Mouse (Mus musculus): ENCODE measurements around the gene Fbln5. TPM values are rescaled to one million over a fixed set of nuclear protein-coding genes. Genes with fewer than 3 reads are reported as not detected.

Fbln5 gene
- polyA plus RNA-seq, 1 experiment from 2014 or later = 66.9 TPM

DNA sequence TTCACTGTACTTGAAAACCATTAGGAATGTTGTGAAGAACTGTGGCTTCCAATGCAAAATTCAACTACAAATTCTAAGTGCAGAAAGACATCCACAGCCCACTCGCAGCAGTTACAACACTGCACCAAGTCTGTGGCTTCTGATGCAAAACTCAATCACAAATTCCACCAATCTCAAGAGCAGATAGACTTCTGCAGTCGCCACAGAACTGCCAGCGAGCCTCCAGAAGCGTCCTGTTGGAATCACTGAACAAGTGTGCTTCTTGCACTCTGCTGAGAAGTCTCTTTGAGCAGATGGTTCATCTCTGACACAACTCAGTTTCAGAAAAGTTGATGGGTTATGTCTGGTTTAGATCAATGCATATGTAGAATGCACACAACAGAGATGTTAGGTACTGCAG is 15.9 kb upstream of the Fbln5 start:
- Histone ChIP-seq H3K9ac (ENCODE audit: low read length) (no peak overlapping the region), H3K27ac (ENCODE audit: low read length) (no peak overlapping the region), H3K36me3 (ENCODE audit: control insufficient read depth, insufficient read depth, low read length) (peaks cover 9% of the 10 kb centered on the region), H3K4me2 (ENCODE audit: low read depth, low read length) (no peak overlapping the region), H3K9me3 (replicated peaks; ENCODE audit: control insufficient read depth, low read length) (no peaks in the 10 kb centered on the region), H3K4me1 (ENCODE audit: control insufficient read depth, insufficient read depth, low read length) (peaks cover 13% of the 10 kb centered on the region), H3K27me3 (ENCODE audit: control insufficient read depth, insufficient read depth, low read length) (no peaks in the 10 kb centered on the region), H3K4me3 (replicated peaks; ENCODE audit: low read length) (no peak overlapping the region)
- 84% methylated on average over 4 of the region's 4 CpGs for WGBS
- no peak for ATAC-seq (ENCODE audit: insufficient read depth, low FRiP score)

DNA sequence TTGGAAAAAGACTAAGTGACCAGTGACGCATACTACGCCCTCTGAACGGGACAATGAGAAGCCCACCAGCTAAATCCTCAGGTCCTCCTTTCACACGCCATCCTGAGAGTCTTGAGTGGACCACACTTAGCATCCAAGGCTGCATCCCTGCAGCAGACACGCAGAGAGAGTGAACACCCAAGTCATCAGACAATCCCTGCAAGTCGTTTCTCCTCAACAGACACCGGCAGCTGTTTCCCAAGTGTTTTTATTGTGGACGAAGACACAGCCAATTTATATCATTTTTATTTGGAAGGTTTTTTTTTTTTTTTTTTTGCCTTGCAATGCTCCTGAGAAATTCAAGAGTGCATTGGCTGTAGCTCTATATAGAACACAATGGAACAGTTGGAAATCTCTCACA is 14.9 kb upstream of the Fbln5 start:
- H3K27me3 ChIP-seq (ENCODE audit: control insufficient read depth, insufficient read depth, low read length) = no peaks in the 10 kb centered on the region
- no peak for ATAC-seq (ENCODE audit: insufficient read depth, low FRiP score)

DNA sequence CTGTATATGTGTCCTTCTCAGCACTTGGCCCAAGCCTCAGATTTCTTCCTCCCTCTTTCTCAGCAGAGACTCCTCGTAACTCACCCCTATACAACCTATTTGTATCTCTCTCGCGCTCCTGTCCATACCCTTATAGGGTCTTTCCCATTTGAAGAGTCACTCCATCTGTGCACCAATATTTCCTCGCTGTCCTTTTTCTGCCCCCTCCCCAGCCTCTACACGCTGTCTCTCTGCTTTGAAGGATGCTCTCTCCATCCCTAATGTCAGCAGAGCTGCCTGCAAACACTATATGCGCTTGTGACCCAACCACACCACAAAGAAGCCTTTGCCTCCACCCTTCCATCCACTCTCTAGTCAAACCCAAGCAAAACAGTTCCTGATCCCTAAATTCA is 14.3 kb upstream of the Fbln5 start:
- H3K9ac ChIP-seq (ENCODE audit: low read length) = no peak overlapping the region
- no peak overlapping the region for H3K27ac ChIP-seq (ENCODE audit: low read length)
- H3K9me3 ChIP-seq (replicated peaks; ENCODE audit: control insufficient read depth, low read length) = no peaks in the 10 kb centered on the region
- no peak overlapping the region for H3K4me3 ChIP-seq (replicated peaks; ENCODE audit: low read length)
- ATAC-seq (ENCODE audit: insufficient read depth, low FRiP score) = no peak
- H3K27me3 ChIP-seq (ENCODE audit: control insufficient read depth, insufficient read depth, low read length) = no peaks in the 10 kb centered on the region
- H3K4me1 ChIP-seq (ENCODE audit: control insufficient read depth, insufficient read depth, low read length) = peaks cover 13% of the 10 kb centered on the region
- peaks cover 9% of the 10 kb centered on the region; the same call in 1 of the 2 replicates for H3K36me3 ChIP-seq (ENCODE audit: control insufficient read depth, insufficient read depth, low read length)
- 83% methylated on average over 6 of the region's 6 CpGs for WGBS
- H3K4me2 ChIP-seq (ENCODE audit: low read depth, low read length) = no peak overlapping the region

More for the DNA sequence above, 14.9 kb upstream of the Fbln5 start:
- H3K9ac ChIP-seq (ENCODE audit: low read length) = no peak overlapping the region
- no peak overlapping the region for H3K4me2 ChIP-seq (ENCODE audit: low read depth, low read length)
- no peak overlapping the region for H3K4me3 ChIP-seq (replicated peaks; ENCODE audit: low read length)
- no peaks in the 10 kb centered on the region for H3K9me3 ChIP-seq (replicated peaks; ENCODE audit: control insufficient read depth, low read length)
- 80% methylated on average over 8 of the region's 8 CpGs for WGBS
- peaks cover 9% of the 10 kb centered on the region for H3K36me3 ChIP-seq (ENCODE audit: control insufficient read depth, insufficient read depth, low read length)
- peaks cover 13% of the 10 kb centered on the region for H3K4me1 ChIP-seq (ENCODE audit: control insufficient read depth, insufficient read depth, low read length)
- H3K27ac ChIP-seq (ENCODE audit: low read length) = no peak overlapping the region

DNA sequence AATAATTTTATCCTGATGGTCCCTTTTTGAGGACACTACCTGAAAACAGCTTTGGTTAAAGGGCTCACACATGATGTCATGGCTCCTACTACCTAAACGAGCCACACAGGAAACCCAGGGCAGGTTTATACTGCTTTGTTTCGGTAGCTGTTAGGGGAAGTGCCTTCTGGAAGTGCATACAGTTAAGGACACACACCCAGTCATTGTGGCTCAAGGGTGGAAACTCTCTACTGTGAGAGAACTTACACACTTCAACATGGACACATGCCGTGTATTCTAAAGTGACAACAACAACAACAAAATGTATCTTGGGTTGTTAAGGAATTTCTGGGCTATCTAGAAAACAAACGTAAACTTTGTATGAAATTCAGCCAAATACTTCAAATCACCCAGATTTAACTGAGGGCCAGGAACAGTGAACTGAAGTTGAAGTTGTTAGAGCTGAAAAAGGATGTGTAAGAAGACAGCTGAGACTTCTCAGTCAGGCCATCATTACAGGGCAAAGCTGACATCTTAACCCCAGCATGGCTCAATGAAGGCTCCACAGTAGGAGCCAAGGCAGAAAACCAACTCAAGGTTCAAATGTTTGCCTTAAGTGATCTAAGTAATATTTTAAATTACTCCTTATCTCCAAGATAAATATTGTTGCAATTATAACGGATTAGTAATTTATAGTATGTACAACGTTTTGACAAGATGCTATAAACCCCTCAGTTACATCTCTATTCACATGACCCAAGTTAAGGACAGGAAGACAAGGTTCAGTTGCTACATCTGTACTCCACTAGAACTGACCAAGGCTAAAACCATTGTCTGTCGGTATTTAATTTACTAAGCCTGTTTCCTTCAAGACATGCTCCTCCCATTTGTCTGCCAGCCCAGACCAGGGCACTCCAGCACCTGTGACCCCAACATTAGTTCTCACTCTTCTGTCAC is 13.6 kb upstream of the Fbln5 start:
- Histone ChIP-seq H3K27ac (ENCODE audit: low read length) (no peak overlapping the region), H3K36me3 (ENCODE audit: control insufficient read depth, insufficient read depth, low read length) (peaks cover 7% of the 10 kb centered on the region; the same call in 1 of the 2 replicates), H3K4me1 (ENCODE audit: control insufficient read depth, insufficient read depth, low read length) (peaks cover 13% of the 10 kb centered on the region), H3K27me3 (ENCODE audit: control insufficient read depth, insufficient read depth, low read length) (no peaks in the 10 kb centered on the region), H3K4me3 (replicated peaks; ENCODE audit: low read length) (no peak overlapping the region), H3K9me3 (replicated peaks; ENCODE audit: control insufficient read depth, low read length) (no peaks in the 10 kb centered on the region), H3K4me2 (ENCODE audit: low read depth, low read length) (no peak overlapping the region), H3K9ac (ENCODE audit: low read length) (no peak overlapping the region)
- ATAC-seq (ENCODE audit: insufficient read depth, low FRiP score) = no peak
- 54% methylated on average over 7 of the region's 7 CpGs for WGBS

DNA sequence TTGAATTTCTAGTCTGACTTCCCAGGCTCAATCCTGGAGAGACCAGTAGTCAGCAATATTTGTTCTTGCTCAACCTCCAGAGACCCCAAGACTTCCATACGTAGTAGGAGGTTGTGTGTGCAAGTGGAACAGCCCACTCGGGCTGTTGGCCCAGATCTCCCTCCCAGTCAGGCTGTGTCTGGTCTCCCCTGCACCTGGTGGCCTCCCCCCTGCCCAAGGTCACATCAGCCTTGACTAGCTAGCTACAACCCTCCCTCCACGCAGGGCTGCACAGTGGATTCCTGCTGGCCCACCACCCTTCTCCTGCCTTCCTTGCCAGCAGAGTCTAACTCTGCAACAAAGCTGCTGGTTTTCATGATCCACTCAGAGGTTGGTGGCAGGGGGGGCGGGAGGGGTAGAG is 12.4 kb upstream of the Fbln5 start:
- WGBS = 55% methylated on average over 4 of the region's 4 CpGs

DNA sequence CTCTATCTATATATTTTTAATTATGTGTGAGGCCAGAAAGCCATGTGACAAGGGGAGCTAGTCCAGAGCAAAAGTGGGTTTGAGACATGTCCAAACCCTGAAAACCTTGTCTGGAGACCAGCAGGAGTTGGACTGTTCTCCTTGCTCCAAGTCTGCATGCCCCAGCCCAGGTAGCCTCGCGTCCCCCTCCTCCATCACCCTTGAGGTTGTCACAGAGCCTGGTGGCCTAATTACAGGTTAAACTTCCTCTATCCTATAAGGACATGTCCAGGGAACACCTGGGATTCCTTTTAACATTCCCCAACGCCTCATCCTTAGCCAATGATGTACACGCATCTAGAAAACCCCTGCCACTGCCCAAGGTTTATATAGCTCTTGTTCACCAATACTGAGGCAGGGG is 4.3 kb upstream of the Fbln5 start:
- Histone ChIP-seq H3K4me1 (ENCODE audit: control insufficient read depth, insufficient read depth, low read length) (peaks cover 5% of the 10 kb centered on the region), H3K9ac (ENCODE audit: low read length) (no peak overlapping the region), H3K27me3 (ENCODE audit: control insufficient read depth, insufficient read depth, low read length) (no peaks in the 10 kb centered on the region), H3K4me3 (replicated peaks; ENCODE audit: low read length) (no peak overlapping the region), H3K4me2 (ENCODE audit: low read depth, low read length) (no peak overlapping the region), H3K27ac (ENCODE audit: low read length) (no peak overlapping the region), H3K36me3 (ENCODE audit: control insufficient read depth, insufficient read depth, low read length) (no peaks in the 10 kb centered on the region), H3K9me3 (replicated peaks; ENCODE audit: control insufficient read depth, low read length) (no peaks in the 10 kb centered on the region)
- 92% methylated on average over 4 of the region's 4 CpGs for WGBS
- ATAC-seq (ENCODE audit: insufficient read depth, low FRiP score) = no peak

More for the DNA sequence above, 12.4 kb upstream of the Fbln5 start:
- ATAC-seq (ENCODE audit: insufficient read depth, low FRiP score) = no peak
- H3K4me3 ChIP-seq (replicated peaks; ENCODE audit: low read length) = no peak overlapping the region
- peak overlapping the region; percentile 40; the same call in 1 of the 2 replicates for H3K27ac ChIP-seq (ENCODE audit: low read length)
- no peaks in the 10 kb centered on the region for H3K36me3 ChIP-seq (ENCODE audit: control insufficient read depth, insufficient read depth, low read length)
- H3K27me3 ChIP-seq (ENCODE audit: control insufficient read depth, insufficient read depth, low read length) = no peaks in the 10 kb centered on the region
- peaks cover 13% of the 10 kb centered on the region for H3K4me1 ChIP-seq (ENCODE audit: control insufficient read depth, insufficient read depth, low read length)
- no peak overlapping the region for H3K9ac ChIP-seq (ENCODE audit: low read length)
- no peaks in the 10 kb centered on the region for H3K9me3 ChIP-seq (replicated peaks; ENCODE audit: control insufficient read depth, low read length)
- no peak overlapping the region for H3K4me2 ChIP-seq (ENCODE audit: low read depth, low read length)

DNA sequence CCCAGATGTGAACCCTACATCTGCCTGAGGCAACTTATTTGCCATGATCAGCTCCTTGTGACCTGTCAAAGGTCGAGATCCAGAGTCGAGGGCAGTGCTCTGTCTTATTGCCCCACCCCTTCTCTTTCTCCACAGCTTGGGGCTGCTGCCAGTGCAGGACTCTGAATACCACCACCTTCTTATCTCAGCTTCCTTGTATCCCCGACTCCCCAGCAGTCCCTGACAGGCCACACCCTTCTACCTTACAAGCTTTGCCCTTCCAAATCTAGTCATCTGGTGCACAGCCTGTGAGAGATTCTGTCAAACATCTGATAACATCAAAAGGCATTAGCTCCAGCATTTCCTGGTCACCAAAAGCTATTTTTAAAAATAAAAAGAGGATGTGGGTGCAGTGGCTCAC is 2.7 kb upstream of the Fbln5 start:
- Histone ChIP-seq H3K27ac (ENCODE audit: low read length) (no peak overlapping the region), H3K4me1 (ENCODE audit: control insufficient read depth, insufficient read depth, low read length) (peaks cover 5% of the 10 kb centered on the region), H3K9ac (ENCODE audit: low read length) (no peak overlapping the region), H3K4me3 (replicated peaks; ENCODE audit: low read length) (no peak overlapping the region), H3K36me3 (ENCODE audit: control insufficient read depth, insufficient read depth, low read length) (no peaks in the 10 kb centered on the region), H3K27me3 (ENCODE audit: control insufficient read depth, insufficient read depth, low read length) (no peaks in the 10 kb centered on the region), H3K9me3 (replicated peaks; ENCODE audit: control insufficient read depth, low read length) (no peaks in the 10 kb centered on the region), H3K4me2 (ENCODE audit: low read depth, low read length) (no peak overlapping the region)
- ATAC-seq (ENCODE audit: insufficient read depth, low FRiP score) = no peak
- 20% methylated on average over 3 of the region's 3 CpGs for WGBS

DNA sequence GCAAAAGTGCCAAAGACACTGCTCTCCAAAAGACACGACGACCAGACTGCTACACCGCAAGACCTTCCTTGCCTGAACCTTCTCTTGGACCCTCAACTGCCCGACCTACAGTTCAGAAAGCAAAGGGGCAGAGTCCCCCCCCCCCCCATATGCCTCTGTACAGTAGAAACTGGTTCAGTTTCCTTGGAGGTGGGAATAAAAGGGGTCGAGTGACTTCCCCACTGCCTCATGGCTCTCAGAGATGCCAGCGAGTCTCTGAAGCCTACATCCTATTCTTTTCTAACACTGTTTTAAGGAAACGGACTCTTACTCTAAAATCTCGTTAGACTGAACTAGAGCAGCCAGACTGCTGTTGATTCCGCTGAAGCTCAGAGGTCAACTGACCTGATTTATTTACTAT is 715 bp upstream of the Fbln5 start:
- ATAC-seq (ENCODE audit: insufficient read depth, low FRiP score) = no peak
- H3K4me3 ChIP-seq (replicated peaks; ENCODE audit: low read length) = peak overlapping the region; percentile 49
- H3K27ac ChIP-seq (ENCODE audit: low read length) = no peak overlapping the region; the same call in 1 of the 2 replicates
- peak overlapping the region; percentile 66 for H3K4me2 ChIP-seq (ENCODE audit: low read depth, low read length)
- peaks cover 5% of the 10 kb centered on the region for H3K4me1 ChIP-seq (ENCODE audit: control insufficient read depth, insufficient read depth, low read length)
- peak overlapping the region; percentile 67; the same call in 1 of the 2 replicates for H3K9ac ChIP-seq (ENCODE audit: low read length)
- no peaks in the 10 kb centered on the region for H3K27me3 ChIP-seq (ENCODE audit: control insufficient read depth, insufficient read depth, low read length)
- H3K36me3 ChIP-seq (ENCODE audit: control insufficient read depth, insufficient read depth, low read length) = no peaks in the 10 kb centered on the region
- H3K9me3 ChIP-seq (replicated peaks; ENCODE audit: control insufficient read depth, low read length) = no peaks in the 10 kb centered on the region
- 36% methylated on average over 9 of the region's 9 CpGs for WGBS

DNA sequence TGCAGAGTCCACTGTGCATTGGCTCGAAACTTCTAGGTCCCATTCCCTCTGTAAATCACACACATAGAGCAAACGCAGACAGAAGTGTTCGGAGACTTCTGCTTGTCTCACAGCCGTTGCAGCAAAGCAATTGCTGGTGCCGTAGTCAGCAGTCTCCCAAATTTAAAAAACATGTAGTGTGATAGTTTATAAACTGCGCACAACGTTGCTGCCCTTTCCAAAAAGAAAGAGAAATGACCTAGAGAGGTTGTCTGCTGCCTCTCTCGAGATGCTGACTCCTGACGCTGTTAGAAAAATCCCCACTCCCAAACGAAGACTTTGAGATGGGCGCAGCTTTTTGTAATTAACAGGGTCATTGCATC is 628 bp downstream of the Fbln5 start:
- Histone ChIP-seq H3K4me2 (ENCODE audit: low read depth, low read length) (peak overlapping the region; percentile 66), H3K4me3 (replicated peaks; ENCODE audit: low read length) (peak overlapping the region; percentile 49), H3K9me3 (replicated peaks; ENCODE audit: control insufficient read depth, low read length) (no peaks in the 10 kb centered on the region), H3K27ac (ENCODE audit: low read length) (peak overlapping the region; percentile 90), H3K27me3 (ENCODE audit: control insufficient read depth, insufficient read depth, low read length) (no peaks in the 10 kb centered on the region), H3K36me3 (ENCODE audit: control insufficient read depth, insufficient read depth, low read length) (no peaks in the 10 kb centered on the region), H3K9ac (ENCODE audit: low read length) (peak overlapping the region; percentile 67), H3K4me1 (ENCODE audit: control insufficient read depth, insufficient read depth, low read length) (peaks cover 5% of the 10 kb centered on the region)
- WGBS = 15% methylated on average over 11 of the region's 11 CpGs
- no peak for ATAC-seq (ENCODE audit: insufficient read depth, low FRiP score)

Measured in stomach, embryonic 16.5 days (tissue).